Mouse (Mus musculus): ENCODE results near the gene Plpp3.
A peak's percentile ranks its signal among the peaks of the same experiment; 100 is the strongest.

Gene Plpp3

GRCm38 (mm10) chr4:105221256-105221840 lies 64.2 kb downstream of the Plpp3 start:
- DNase-seq: no peak

GRCm38 (mm10) chr4:105223101-105223924 lies 66.2 kb downstream of the Plpp3 start:
- DNase-seq: no peak

- peak; percentile 57 to 70 for DNase-seq
Observed at GRCm38 (mm10) chr4:105223925-105224300, 66.8 kb downstream of the Plpp3 start.

GRCm38 (mm10) chr4:105225512-105225911 lies 68.4 kb downstream of the Plpp3 start:
- DNase-seq: peak; percentile 70 to 71

GRCm38 (mm10) chr4:105226351-105226750 lies 69.2 kb downstream of the Plpp3 start:
- DNase-seq: peak in 1 of 2 experiments; percentile 53

- peak in 1 of 2 experiments; percentile 23 for DNase-seq
Observed at GRCm38 (mm10) chr4:105230127-105230526, 73.0 kb downstream of the Plpp3 start.

GRCm38 (mm10) chr4:105240233-105240632 lies 83.1 kb downstream of the Plpp3 start:
- no peak for DNase-seq

GRCm38 (mm10) chr4:105244931-105245330 lies 87.8 kb downstream of the Plpp3 start:
- no peak for DNase-seq

- peak; percentile 57 to 71 for DNase-seq
Observed at GRCm38 (mm10) chr4:105245479-105245944, 88.4 kb downstream of the Plpp3 start.

- no peak for DNase-seq
Observed at GRCm38 (mm10) chr4:105246331-105246730, 89.2 kb downstream of the Plpp3 start.

- DNase-seq: no peak
Observed at GRCm38 (mm10) chr4:105248161-105248560, 91.0 kb downstream of the Plpp3 start.

GRCm38 (mm10) chr4:105249283-105249682 lies 92.1 kb downstream of the Plpp3 start:
- peak in 1 of 2 experiments; percentile 65 for DNase-seq

GRCm38 (mm10) chr4:105250946-105251345 lies 93.8 kb downstream of the Plpp3 start:
- DNase-seq: peak; percentile 38 to 51

- no peak for DNase-seq
Observed at GRCm38 (mm10) chr4:105252044-105252443, 94.9 kb downstream of the Plpp3 start.

- DNase-seq: no peak
Observed at GRCm38 (mm10) chr4:105252571-105253200, 95.5 kb downstream of the Plpp3 start.

- DNase-seq: peak; percentile 28 to 53
Observed at GRCm38 (mm10) chr4:105253453-105254341, 96.5 kb downstream of the Plpp3 start.

GRCm38 (mm10) chr4:105254365-105254764 lies 97.2 kb downstream of the Plpp3 start:
- DNase-seq: no peak

- DNase-seq: no peak
Observed at GRCm38 (mm10) chr4:105255185-105255584, 98.0 kb downstream of the Plpp3 start.

- DNase-seq: peak in 1 of 2 experiments; percentile 35
Observed at GRCm38 (mm10) chr4:105257667-105258560, 100.8 kb downstream of the Plpp3 start.

GRCm38 (mm10) chr4:105260385-105260784 lies 103.2 kb downstream of the Plpp3 start:
- DNase-seq: no peak
